Mouse (Mus musculus): ENCODE measurements around the gene Tas2r134. TPM values are rescaled to one million over a fixed set of nuclear protein-coding genes. Genes with fewer than 3 reads are reported as not detected.

The Tas2r134 gene
- polyA plus RNA-seq, 1 experiment from 2014 or later = not detected

- no peak overlapping the region for H3K4me3 ChIP-seq
- H3K27ac ChIP-seq = peak overlapping the region; percentile 72
- H3K4me1 ChIP-seq = peaks cover 17% of the 10 kb centered on the region
- no peaks in the 10 kb centered on the region for H3K36me3 ChIP-seq
- H3K4me2 ChIP-seq (replicated peaks) = peak overlapping the region; percentile 39; the same call in 1 of the 2 replicates
- no peaks in the 10 kb centered on the region for H3K27me3 ChIP-seq
- H3K9ac ChIP-seq = no peak overlapping the region
- ATAC-seq (ENCODE audit: low FRiP score) = peak; percentile 84
- WGBS = 19% methylated on average over 2 of the region's 2 CpGs
- no peaks in the 10 kb centered on the region for H3K9me3 ChIP-seq (replicated peaks)
Observed at GRCm38 (mm10) chr2:51610897-51611296, 16.4 kb upstream of the Tas2r134 start.

GRCm38 (mm10) chr2:51613716-51614115 lies 13.6 kb upstream of the Tas2r134 start:
- H3K36me3 ChIP-seq = no peaks in the 10 kb centered on the region
- ATAC-seq (ENCODE audit: low FRiP score) = no peak
- no peak overlapping the region for H3K9ac ChIP-seq
- H3K9me3 ChIP-seq (replicated peaks) = no peaks in the 10 kb centered on the region
- H3K27ac ChIP-seq = no peak overlapping the region
- WGBS = 74% methylated on average over 4 of the region's 4 CpGs
- H3K4me2 ChIP-seq (replicated peaks) = no peak overlapping the region
- H3K4me1 ChIP-seq = peaks cover 17% of the 10 kb centered on the region
- H3K4me3 ChIP-seq = no peak overlapping the region
- no peaks in the 10 kb centered on the region for H3K27me3 ChIP-seq

- 94% methylated on average over 2 of the region's 2 CpGs for WGBS
- ATAC-seq (ENCODE audit: low FRiP score) = no peak
Observed at GRCm38 (mm10) chr2:51621931-51622330, 5.4 kb upstream of the Tas2r134 start.

GRCm38 (mm10) chr2:51626007-51626406 lies 1.3 kb upstream of the Tas2r134 start:
- Histone ChIP-seq H3K4me2 (replicated peaks) (no peak overlapping the region), H3K27ac (no peak overlapping the region), H3K9me3 (replicated peaks) (no peaks in the 10 kb centered on the region), H3K27me3 (no peaks in the 10 kb centered on the region), H3K36me3 (no peaks in the 10 kb centered on the region), H3K4me3 (no peak overlapping the region), H3K9ac (no peak overlapping the region), H3K4me1 (no peaks in the 10 kb centered on the region)
- 85% methylated on average over 3 of the region's 3 CpGs for WGBS
- no peak for ATAC-seq (ENCODE audit: low FRiP score)

More at GRCm38 (mm10) chr2:51621931-51622330, 5.4 kb upstream of the Tas2r134 start:
- Histone ChIP-seq H3K9ac (no peak overlapping the region), H3K36me3 (no peaks in the 10 kb centered on the region), H3K4me3 (no peak overlapping the region), H3K27me3 (no peaks in the 10 kb centered on the region), H3K4me2 (replicated peaks) (no peak overlapping the region), H3K27ac (no peak overlapping the region), H3K4me1 (no peaks in the 10 kb centered on the region), H3K9me3 (replicated peaks) (no peaks in the 10 kb centered on the region)

DNA sequence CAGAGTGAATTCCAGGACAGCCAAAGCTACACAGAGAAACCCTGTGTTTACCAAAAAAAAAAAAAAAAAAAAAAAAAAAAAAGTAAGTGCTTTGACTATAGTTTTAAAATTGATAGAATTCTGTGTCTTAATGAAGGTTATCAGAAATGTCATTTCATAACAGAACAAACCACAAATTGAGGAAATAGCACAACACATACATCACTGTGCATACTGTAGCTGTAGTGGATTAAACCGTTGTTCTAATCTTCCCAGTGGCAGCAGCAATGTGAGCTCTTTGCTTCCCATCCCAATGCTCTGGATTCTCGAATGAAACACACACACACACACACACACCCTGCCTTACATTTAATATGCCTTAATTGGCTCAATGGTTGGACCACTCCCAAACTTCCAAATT lies 4.1 kb downstream of the Tas2r134 start:
- Histone ChIP-seq H3K27me3 (no peaks in the 10 kb centered on the region), H3K9me3 (replicated peaks) (no peaks in the 10 kb centered on the region), H3K4me3 (no peak overlapping the region), H3K36me3 (no peaks in the 10 kb centered on the region), H3K4me2 (replicated peaks) (no peak overlapping the region), H3K4me1 (0 out of 2 replicates have a peak, but pooled peaks cover 2% of the 10 kb centered on the region), H3K27ac (no peak overlapping the region), H3K9ac (no peak overlapping the region)
- whole genome bisulfite sequencing = 86% methylated on average over 2 of the region's 2 CpGs
- ATAC-seq (ENCODE audit: low FRiP score) = no peak

- no peaks in the 10 kb centered on the region for H3K27me3 ChIP-seq
- 0 out of 2 replicates have a peak, but pooled peaks cover 1% of the 10 kb centered on the region for H3K4me1 ChIP-seq
- no peak overlapping the region for H3K27ac ChIP-seq
- H3K4me2 ChIP-seq (replicated peaks) = no peak overlapping the region
- no peaks in the 10 kb centered on the region for H3K36me3 ChIP-seq
- no peaks in the 10 kb centered on the region for H3K9me3 ChIP-seq (replicated peaks)
- no peak overlapping the region for H3K4me3 ChIP-seq
- WGBS = 88% methylated on average over 11 of the region's 11 CpGs
- ATAC-seq (ENCODE audit: low FRiP score) = no peak
- H3K9ac ChIP-seq = no peak overlapping the region
Observed at GRCm38 (mm10) chr2:51637681-51638080, 10.4 kb downstream of the Tas2r134 start.

DNA sequence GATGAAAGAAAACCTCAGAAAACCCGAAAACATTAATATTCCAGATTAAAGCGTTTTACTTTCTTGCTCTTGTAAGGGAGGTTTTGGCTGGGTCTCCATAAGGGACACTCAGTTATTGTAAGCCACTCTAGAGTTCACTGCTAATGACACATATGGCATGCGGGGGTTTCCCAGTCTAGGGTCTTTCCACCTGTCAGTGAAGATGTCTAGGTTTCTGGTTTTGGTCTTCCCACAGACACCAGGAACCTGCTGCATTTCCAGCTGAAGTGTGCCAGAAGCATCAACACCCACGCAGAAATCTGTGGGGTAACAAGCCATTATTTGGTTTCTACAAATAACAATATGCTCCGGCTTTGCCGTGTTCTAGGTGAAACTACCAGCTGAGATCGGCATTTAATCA lies 14.3 kb downstream of the Tas2r134 start:
- Histone ChIP-seq H3K27ac (no peak overlapping the region), H3K9me3 (replicated peaks) (no peaks in the 10 kb centered on the region), H3K4me1 (no peaks in the 10 kb centered on the region), H3K27me3 (no peaks in the 10 kb centered on the region), H3K9ac (no peak overlapping the region), H3K4me3 (no peak overlapping the region), H3K4me2 (replicated peaks) (no peak overlapping the region), H3K36me3 (no peaks in the 10 kb centered on the region)
- no peak for ATAC-seq (ENCODE audit: low FRiP score)
- WGBS = 92% methylated on average over 7 of the region's 7 CpGs

GRCm38 (mm10) chr2:51643244-51644139 lies 16.2 kb downstream of the Tas2r134 start:
- no peak overlapping the region for H3K4me3 ChIP-seq
- no peak overlapping the region for H3K27ac ChIP-seq
- no peaks in the 10 kb centered on the region for H3K27me3 ChIP-seq
- H3K4me2 ChIP-seq (replicated peaks) = no peak overlapping the region
- no peak for ATAC-seq (ENCODE audit: low FRiP score)
- no peaks in the 10 kb centered on the region for H3K4me1 ChIP-seq
- no peak overlapping the region for H3K9ac ChIP-seq
- WGBS = 64% methylated on average over 7 of the region's 7 CpGs
- H3K36me3 ChIP-seq = no peaks in the 10 kb centered on the region
- H3K9me3 ChIP-seq (replicated peaks) = no peaks in the 10 kb centered on the region

DNA sequence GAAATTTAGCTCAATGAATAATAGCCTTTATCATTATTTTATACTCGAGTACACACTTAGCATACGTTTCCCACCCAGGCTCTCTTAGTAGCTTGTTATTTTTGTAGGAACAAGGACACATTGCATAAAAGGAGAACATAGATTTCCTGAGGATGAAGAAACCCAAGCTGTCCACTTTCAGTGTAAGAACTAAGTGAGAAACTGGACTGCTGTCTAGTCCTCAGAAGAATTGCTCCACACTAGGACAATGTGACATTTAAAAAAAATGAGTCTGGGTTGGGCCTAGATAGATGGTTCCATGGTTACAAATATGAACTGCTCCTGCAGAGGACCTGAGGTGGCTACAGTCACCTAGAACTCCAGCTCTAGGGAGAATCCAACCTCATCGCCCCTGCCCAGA lies 20.7 kb downstream of the Tas2r134 start:
- H3K36me3 ChIP-seq = no peaks in the 10 kb centered on the region
- H3K4me1 ChIP-seq = no peaks in the 10 kb centered on the region; the same call in 1 of the 2 replicates
- no peaks in the 10 kb centered on the region for H3K27me3 ChIP-seq
- no peak overlapping the region for H3K27ac ChIP-seq
- H3K4me3 ChIP-seq = no peak overlapping the region
- no peaks in the 10 kb centered on the region for H3K9me3 ChIP-seq (replicated peaks)
- ATAC-seq (ENCODE audit: low FRiP score) = no peak
- no peak overlapping the region for H3K9ac ChIP-seq
- WGBS = 92% methylated on average over 3 of the region's 3 CpGs
- no peak overlapping the region for H3K4me2 ChIP-seq (replicated peaks)

- H3K36me3 ChIP-seq = no peaks in the 10 kb centered on the region
- no peak overlapping the region for H3K27ac ChIP-seq
- no peak overlapping the region for H3K4me3 ChIP-seq
- 88% methylated on average over 1 of the region's 1 CpGs for WGBS
- H3K4me1 ChIP-seq = no peaks in the 10 kb centered on the region; the same call in 1 of the 2 replicates
- H3K9ac ChIP-seq = no peak overlapping the region
- no peak for ATAC-seq (ENCODE audit: low FRiP score)
- no peaks in the 10 kb centered on the region for H3K27me3 ChIP-seq
- no peaks in the 10 kb centered on the region for H3K9me3 ChIP-seq (replicated peaks)
- no peak overlapping the region for H3K4me2 ChIP-seq (replicated peaks)
Observed at GRCm38 (mm10) chr2:51649887-51650286, 22.6 kb downstream of the Tas2r134 start.

- H3K27me3 ChIP-seq = no peaks in the 10 kb centered on the region
- WGBS = 96% methylated on average over 10 of the region's 10 CpGs
Observed at GRCm38 (mm10) chr2:51652086-51652485, 24.8 kb downstream of the Tas2r134 start.

GRCm38 (mm10) chr2:51657684-51658083 lies 30.4 kb downstream of the Tas2r134 start:
- Histone ChIP-seq H3K4me1 (no peaks in the 10 kb centered on the region), H3K27me3 (no peaks in the 10 kb centered on the region), H3K4me3 (no peak overlapping the region), H3K9ac (no peak overlapping the region), H3K36me3 (no peaks in the 10 kb centered on the region), H3K9me3 (replicated peaks) (no peaks in the 10 kb centered on the region), H3K27ac (no peak overlapping the region), H3K4me2 (replicated peaks) (no peak overlapping the region)
- no peak for ATAC-seq (ENCODE audit: low FRiP score)
- 34% methylated on average over 3 of the region's 3 CpGs for WGBS

More at GRCm38 (mm10) chr2:51652086-51652485, 24.8 kb downstream of the Tas2r134 start:
- Histone ChIP-seq H3K27ac (no peak overlapping the region), H3K9ac (no peak overlapping the region), H3K4me2 (replicated peaks) (no peak overlapping the region), H3K9me3 (replicated peaks) (no peaks in the 10 kb centered on the region), H3K4me1 (no peaks in the 10 kb centered on the region; the same call in 1 of the 2 replicates), H3K36me3 (no peaks in the 10 kb centered on the region), H3K4me3 (no peak overlapping the region)
- no peak for ATAC-seq (ENCODE audit: low FRiP score)

- Histone ChIP-seq H3K27ac (no peak overlapping the region), H3K4me1 (no peaks in the 10 kb centered on the region), H3K36me3 (no peaks in the 10 kb centered on the region), H3K9ac (no peak overlapping the region), H3K4me3 (no peak overlapping the region), H3K9me3 (replicated peaks) (no peaks in the 10 kb centered on the region), H3K4me2 (replicated peaks) (no peak overlapping the region), H3K27me3 (no peaks in the 10 kb centered on the region)
- no peak for ATAC-seq (ENCODE audit: low FRiP score)
- 60% methylated on average over 5 of the region's 5 CpGs for WGBS
Observed at GRCm38 (mm10) chr2:51658288-51658687, 31.0 kb downstream of the Tas2r134 start.
